Mouse (Mus musculus): ENCODE measurements around the gene Tbc1d17.
A peak's percentile ranks its signal among the peaks of the same experiment; 100 is the strongest.

The Tbc1d17 gene

GRCm38 (mm10) chr7:44853065-44853464, 4.2 kb upstream of the Tbc1d17 start:
- DNase-seq (ENCODE audit: low spot score in 2 of 2) = no peak

- DNase-seq (ENCODE audit: low spot score in 2 of 2) = no peak
Measured at GRCm38 (mm10) chr7:44852259-44853027, 3.6 kb upstream of the Tbc1d17 start.

DNA sequence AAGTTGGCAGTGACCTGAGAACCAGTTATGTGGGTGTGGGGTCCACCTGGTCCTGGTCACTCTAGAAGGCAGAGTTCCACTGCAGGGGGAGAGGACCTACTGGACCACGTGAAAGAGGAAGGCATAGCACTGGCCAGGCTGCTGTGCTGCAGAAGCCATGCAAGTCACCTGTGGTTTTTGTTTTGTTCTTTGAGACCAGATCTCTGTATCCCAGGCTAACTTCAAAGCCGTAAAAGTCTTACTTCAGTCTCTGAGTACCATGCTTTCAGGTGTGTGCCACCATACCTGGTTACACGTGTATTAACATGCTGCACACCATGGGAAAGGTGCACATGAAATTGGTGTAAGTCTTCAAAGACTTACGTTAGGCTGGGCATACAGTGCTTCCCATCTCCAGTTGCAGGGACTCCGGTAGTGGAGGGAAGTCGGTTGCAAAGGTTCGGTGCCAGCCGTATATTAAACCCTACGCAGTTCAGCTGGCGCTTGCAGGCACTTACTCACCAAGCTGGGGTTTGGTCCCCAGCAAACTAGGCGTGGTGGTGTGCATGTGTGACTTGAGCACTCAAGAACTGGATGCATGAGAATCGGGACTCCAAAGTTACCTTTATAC, 2.9 kb upstream of the Tbc1d17 start:
- no peak for DNase-seq (ENCODE audit: low spot score in 2 of 2)

DNA sequence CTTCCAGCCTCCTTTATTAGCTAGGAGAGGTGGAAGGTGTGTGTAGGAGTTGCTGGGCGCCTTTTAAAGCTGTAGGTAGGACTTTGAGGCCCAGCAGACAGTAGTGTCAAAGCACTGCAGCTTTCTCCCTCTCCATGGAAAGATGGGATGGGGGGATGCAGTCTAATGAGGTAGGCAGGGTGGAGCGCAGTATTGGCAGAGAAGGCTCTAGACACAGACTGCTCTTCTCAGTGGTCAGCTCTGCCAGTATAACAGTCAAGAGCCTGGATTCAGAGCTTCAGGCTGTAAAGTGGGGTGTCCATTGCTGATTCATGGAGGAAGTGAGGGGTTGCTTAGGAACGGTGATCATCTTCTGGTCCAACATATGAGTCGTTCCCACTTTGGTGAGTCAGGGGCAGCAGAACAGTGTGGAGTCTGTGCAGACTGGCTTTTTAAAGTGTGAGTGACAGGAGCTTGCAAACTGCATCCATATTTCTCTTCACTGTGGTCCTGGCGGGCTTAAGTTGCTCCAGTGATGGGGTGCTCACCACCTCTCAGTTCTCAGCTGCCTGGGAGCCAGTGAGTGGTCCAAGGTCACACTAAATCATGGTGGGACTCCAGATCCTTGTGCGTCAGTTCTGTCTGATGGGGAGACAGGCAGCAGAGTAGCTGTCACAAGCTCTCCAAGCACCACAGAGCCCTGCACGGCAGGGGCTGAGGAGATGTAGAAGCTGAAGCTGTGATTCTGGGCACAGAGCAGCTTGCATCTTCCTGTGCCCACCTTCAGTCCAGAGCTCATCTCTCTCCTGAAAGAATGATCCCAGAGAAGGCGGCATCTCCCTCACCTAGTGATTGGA, 2.1 kb upstream of the Tbc1d17 start:
- DNase-seq (ENCODE audit: low spot score in 2 of 2) = no peak

DNA sequence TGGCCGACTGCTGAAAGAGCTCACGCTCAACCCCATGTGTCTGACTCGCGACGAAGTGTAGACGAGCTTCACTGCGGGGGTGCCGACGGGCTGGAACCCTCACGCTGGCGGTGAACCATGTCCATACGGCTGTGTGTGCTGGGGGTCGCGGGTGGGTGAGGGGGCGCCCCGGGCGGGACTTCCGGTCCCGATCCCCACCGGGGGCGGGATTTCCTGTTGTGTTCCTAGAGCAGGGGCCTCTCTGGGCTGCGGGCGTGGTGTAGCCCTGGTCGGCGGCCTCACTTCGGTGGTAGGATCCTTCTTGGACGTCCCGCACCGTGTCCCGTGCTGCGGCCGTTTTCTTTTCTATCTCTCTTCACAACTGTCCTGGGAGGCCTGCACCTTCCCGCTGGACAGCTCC, 1.3 kb upstream of the Tbc1d17 start:
- peak; percentile 60 to 79 for DNase-seq (ENCODE audit: low spot score in 2 of 2)

DNA sequence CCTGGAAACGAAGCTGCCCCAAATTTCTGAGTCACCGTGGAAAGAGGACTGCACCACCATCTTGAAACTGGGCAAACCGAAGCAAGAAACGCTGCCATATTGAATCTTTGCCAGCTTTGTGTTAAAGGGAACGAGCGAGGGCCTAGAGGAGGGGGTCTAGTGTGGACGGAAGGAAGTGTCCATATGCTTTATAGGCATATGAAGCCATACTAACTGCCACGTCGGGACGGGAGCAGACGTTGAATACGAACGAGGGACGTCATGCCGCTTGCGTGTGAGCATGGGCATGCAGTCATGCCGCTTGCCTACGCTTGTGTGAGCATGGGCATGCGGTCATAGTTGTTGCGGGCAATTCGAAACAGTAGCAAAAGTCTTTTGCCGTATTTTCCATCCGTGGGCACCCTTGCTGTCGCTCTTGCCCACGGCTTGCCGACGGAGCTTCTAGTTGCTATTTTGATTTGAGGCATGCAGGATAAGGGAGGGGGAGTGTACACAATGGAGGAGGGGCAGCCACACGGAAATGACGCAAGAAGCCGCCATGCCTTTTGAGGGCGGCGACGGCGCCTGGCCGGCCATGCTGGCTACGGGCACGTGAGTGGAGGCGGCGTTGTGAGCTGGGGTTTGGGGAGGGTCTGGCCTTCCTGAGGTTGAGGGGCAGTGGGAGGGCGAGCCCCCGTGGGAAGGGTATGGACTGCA, 685 bp upstream of the Tbc1d17 start:
- DNase-seq (ENCODE audit: low spot score in 2 of 2) = peak; percentile 69 to 83

GRCm38 (mm10) chr7:44847772-44848171, 1.1 kb downstream of the Tbc1d17 start:
- DNase-seq (ENCODE audit: low spot score in 2 of 2) = no peak

DNA sequence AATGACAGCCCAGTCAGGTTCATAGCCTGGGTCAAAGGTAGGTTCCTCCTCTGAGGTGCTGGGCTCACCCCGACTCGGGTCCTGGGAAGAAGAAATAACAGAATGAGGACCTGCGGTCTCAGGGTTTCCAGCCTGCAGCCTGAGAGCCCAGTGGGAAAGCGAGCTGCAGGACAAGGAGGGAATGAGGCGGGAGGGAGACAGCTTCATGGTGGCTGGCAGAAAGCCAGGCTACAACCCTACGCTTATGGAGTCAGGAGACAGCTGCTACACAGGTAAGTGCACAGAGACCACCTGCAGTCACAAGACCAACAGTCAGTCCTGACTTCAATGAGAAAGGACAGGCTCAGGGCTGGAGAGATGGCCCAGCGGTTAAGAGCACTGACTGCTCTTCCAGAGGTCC, 2.1 kb downstream of the Tbc1d17 start:
- no peak for DNase-seq (ENCODE audit: low spot score in 2 of 2)

- no peak for DNase-seq (ENCODE audit: low spot score in 2 of 2)
Measured at GRCm38 (mm10) chr7:44845006-44845405, 3.9 kb downstream of the Tbc1d17 start.

DNA sequence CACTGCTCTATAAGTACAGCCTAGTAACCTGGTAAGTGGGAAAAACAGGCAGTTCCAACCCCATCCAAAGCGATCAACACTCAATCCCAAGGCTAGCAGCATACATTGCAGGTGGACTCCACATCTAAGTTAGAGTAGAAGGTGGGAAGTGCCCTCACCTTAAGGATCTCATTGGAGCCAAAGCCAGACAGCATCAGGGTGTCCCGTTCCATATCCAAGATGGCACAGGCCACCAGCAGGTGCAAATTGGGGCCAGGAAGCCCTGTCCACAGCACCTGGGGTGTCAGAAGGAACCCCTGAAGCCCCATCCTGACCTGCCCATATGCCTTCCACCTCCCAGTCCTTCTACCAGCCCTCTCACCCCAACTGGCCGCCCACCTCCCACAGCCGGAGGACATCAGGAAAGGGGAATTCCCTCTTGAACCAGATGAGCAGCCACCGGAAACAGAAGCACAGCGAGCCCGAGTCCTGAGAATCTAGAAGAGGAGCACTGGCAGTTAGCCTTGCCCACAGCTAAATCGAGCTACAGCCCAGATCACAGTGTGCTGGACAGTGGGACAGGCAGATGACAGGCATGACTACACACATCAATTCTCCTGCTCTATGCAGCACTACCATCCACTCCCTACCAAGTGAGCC, 6.9 kb downstream of the Tbc1d17 start:
- no peak for DNase-seq (ENCODE audit: low spot score in 2 of 2)

GRCm38 (mm10) chr7:44840426-44840825, 8.5 kb downstream of the Tbc1d17 start:
- no peak for DNase-seq (ENCODE audit: low spot score in 2 of 2)

GRCm38 (mm10) chr7:44839491-44840191, 9.2 kb downstream of the Tbc1d17 start:
- DNase-seq (ENCODE audit: low spot score in 2 of 2) = no peak

- no peak for DNase-seq (ENCODE audit: low spot score in 2 of 2)
Measured at GRCm38 (mm10) chr7:44839171-44839490, 9.7 kb downstream of the Tbc1d17 start.

DNA sequence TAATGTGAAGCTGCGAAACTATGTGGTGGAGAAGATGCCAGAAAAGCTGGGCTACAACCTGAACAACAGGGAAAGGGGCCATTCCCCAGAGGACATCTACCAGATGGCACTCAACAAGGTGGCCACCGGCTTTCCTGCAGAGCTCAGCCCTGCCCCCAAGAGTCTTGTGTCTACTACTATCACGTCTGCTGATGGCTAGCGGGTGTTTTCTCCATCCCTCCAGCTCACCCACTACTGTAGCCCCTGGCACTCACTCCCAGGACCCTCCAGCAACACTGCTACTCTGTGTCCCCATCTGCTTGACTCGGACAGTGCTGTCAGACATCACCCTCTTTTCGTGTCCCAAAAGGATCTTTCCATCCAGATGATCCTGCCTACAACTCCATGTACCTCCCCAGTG, 10.8 kb downstream of the Tbc1d17 start:
- DNase-seq (ENCODE audit: low spot score in 2 of 2) = no peak

DNA sequence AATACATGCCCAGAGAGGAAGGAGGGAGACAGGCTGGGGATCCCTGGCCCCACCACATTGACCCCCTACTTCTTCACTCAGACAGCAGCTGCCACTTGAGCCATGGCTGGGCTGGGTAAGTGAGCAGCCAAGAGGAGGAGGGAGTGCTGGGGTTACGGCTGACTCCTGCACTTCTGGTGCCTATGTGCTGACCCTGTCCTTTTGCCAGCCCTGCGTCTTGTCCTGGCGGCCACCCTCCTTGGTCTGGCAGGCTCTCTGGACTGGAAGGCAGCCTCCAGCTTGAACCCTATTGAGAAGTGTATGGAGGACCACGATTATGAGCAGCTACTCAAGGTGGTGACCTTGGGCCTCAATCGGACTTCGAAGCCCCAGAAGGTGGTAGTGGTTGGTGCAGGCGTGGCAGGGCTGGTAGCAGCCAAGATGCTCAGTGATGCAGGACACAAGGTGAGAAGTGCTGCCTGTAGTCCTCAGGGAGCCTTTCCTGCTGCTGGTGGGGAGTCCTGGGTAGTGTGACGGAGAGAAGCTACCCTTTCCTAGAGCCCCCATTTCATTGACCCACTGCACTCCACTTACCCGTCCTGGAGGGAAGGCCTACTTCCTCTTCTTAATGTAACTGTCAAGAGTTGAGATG, 12.3 kb downstream of the Tbc1d17 start:
- DNase-seq (ENCODE audit: low spot score in 2 of 2) = no peak

GRCm38 (mm10) chr7:44836016-44836404, 12.9 kb downstream of the Tbc1d17 start:
- no peak for DNase-seq (ENCODE audit: low spot score in 2 of 2)

- no peak for DNase-seq (ENCODE audit: low spot score in 2 of 2)
Measured at GRCm38 (mm10) chr7:44835373-44836015, 13.4 kb downstream of the Tbc1d17 start.

DNA sequence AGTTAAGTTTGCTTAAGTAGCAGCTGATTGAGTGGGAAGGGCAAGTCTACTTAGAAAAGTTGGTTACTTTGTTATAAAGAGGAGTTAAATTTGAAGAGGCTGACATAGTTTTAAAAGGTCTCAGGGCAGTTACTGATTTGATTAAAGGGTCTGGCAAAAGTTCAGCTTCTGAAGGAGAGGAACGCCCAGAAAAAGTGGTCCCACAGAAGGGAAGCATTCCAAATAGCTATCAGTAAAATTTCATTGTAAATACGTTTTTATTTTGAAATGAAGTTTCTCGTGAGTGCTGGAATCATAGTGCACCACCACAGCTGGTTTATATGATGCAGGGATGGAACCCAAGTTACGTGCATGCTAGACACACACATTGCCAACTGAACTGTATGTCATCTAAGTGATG, 16.1 kb downstream of the Tbc1d17 start:
- no peak for DNase-seq (ENCODE audit: low spot score in 2 of 2)

DNA sequence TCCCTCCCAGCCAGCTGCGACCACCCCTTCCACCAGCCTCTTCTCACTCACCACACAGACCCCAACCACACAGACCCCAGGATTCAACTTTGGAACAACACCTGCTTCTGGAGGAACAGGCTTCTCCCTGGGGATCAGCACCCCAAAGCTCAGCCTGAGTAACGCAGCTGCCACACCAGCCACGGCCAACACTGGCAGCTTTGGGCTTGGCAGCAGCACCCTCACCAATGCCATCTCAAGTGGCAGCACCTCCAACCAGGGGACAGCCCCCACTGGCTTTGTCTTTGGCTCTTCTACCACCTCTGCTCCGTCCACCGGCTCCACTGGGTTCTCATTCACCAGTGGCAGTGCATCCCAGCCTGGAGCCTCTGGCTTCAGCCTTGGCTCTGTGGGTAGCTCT, 20.2 kb downstream of the Tbc1d17 start:
- no peak for DNase-seq (ENCODE audit: low spot score in 2 of 2)

DNA sequence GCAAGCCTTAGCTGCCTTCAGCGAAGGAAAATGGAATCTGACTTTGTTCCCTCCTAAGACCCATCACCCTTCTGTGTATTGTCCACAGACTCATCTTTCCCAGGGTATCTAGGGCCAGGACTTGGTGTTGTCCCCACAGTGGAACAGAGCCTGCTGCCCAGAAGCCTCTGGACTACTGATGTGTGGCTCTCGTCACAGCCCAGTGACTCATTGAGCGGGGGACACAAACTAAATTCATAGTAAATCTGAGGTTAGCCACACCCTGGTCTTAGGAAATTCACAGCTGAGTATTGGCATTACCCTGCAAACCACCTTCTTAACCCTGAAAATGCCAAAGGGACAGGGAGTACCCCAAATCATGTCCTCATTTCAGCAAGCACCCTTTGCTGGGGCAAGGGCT, 22.1 kb downstream of the Tbc1d17 start:
- no peak for DNase-seq (ENCODE audit: low spot score in 2 of 2)
